In the genomic region with DNA sequence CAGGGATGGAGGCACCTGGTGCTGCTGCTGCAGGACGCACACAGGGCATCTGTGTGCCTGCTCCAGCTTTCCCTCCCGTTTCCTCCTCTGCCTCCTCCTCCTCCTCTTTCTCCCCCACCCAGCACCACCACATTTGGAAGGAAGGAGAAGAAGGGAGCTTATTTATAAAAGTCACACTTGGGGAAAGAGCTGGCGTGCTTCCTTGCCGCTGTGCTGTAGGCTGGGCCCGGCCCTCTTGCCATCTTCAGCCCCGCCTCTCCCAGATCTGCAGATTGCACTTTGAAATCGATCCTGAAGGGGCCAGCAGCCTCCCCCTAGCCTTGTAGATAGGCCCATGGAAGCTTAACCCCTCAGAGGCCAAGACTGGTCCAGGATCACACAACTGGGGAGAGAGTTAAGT, we compare ENCODE assay signal across 9 mouse cellular contexts. TPM values are rescaled to one million over a fixed set of nuclear protein-coding genes. Genes with fewer than 3 reads are reported as not detected.
DNase-seq lines count a peak whose midpoint lies in the region; ATAC-seq lines count a peak whose summit lies in the region.
"Had no signal": no experiment of that assay in that cellular context is flagged by ENCODE, and none has a peak within 500 bp of the region (broad histone marks: within the 10 kb centered on the region; RNA-seq: fewer than 3 reads in every experiment).

No protein-coding gene starts in this region.

- WGBS in embryonic facial prominence, embryonic 11.5 days, result 13% methylated on average over 7 of the region's 7 CpGs
- 23% methylated on average over 7 of the region's 7 CpGs for WGBS in hindbrain, embryonic 16.5 days
- WGBS in neural tube, embryonic 14.5 days, result 21% methylated on average over 7 of the region's 7 CpGs

- H3K9me3 ChIP-seq in embryonic facial prominence, embryonic 11.5 days (replicated peaks; ENCODE audit: control insufficient read depth, low read length), result no peaks in the 10 kb centered on the region
- no peaks in the 10 kb centered on the region for H3K9me3 ChIP-seq in hindbrain, embryonic 16.5 days (ENCODE audit: control insufficient read depth, low read length)
- H3K9me3 ChIP-seq in neural tube, embryonic 14.5 days (ENCODE audit: control insufficient read depth, low read length), result no peaks in the 10 kb centered on the region

- no peaks in the 10 kb centered on the region for H3K36me3 ChIP-seq in embryonic facial prominence, embryonic 11.5 days (replicated peaks; ENCODE audit: control insufficient read depth, insufficient read depth, low read depth, low read length)
- H3K36me3 ChIP-seq in hindbrain, embryonic 16.5 days (ENCODE audit: control insufficient read depth, insufficient read depth, low read length), result no peaks in the 10 kb centered on the region
- no peaks in the 10 kb centered on the region for H3K36me3 ChIP-seq in neural tube, embryonic 14.5 days (ENCODE audit: control insufficient read depth, insufficient read depth, low read length)

- peak; percentile 43 to 58 for DNase-seq in kidney, postnatal 4 days
- DNase-seq in kidney, adult 9 months, result no peak
- DNase-seq in embryonic facial prominence, embryonic 11.5 days (ENCODE audit: low spot score), result peak; percentile 45
- no peak for DNase-seq in cerebellum, adult 8-10 months
- DNase-seq in ovary, postnatal 10 days (ENCODE audit: low spot score), result no peak

- ATAC-seq in embryonic facial prominence, embryonic 11.5 days (replicated peaks; ENCODE audit: insufficient number of reproducible peaks, low FRiP score, low TSS enrichment, low read depth), result no peak
- no peak for ATAC-seq in hindbrain, embryonic 16.5 days
- no peak for ATAC-seq in neural tube, embryonic 14.5 days (ENCODE audit: low read depth)
- ATAC-seq: activated CD4-positive, CD25-positive, alpha-beta regulatory T cell, adult 4 months had no signal

- no peak overlapping the region for H3K4me3 ChIP-seq in embryonic facial prominence, embryonic 11.5 days (ENCODE audit: low read depth, low read length)
- H3K4me3 ChIP-seq in hindbrain, embryonic 16.5 days (ENCODE audit: low read length), result no peak overlapping the region
- no peak overlapping the region for H3K4me3 ChIP-seq in neural tube, embryonic 14.5 days (ENCODE audit: low read depth, low read length)
- H3K4me3 ChIP-seq: erythroblast, embryonic 14.5 days had no signal

- H3K27me3 ChIP-seq in embryonic facial prominence, embryonic 11.5 days (ENCODE audit: control insufficient read depth, insufficient read depth, low read length), result no peaks in the 10 kb centered on the region
- no peaks in the 10 kb centered on the region for H3K27me3 ChIP-seq in hindbrain, embryonic 16.5 days (replicated peaks; ENCODE audit: control insufficient read depth, insufficient read depth, low read length)
- no peaks in the 10 kb centered on the region for H3K27me3 ChIP-seq in neural tube, embryonic 14.5 days (ENCODE audit: control insufficient read depth, insufficient read depth, low read length)

- H3K27ac ChIP-seq in embryonic facial prominence, embryonic 11.5 days (replicated peaks; ENCODE audit: low read depth, low read length), result no peak overlapping the region
- H3K27ac ChIP-seq in hindbrain, embryonic 16.5 days (ENCODE audit: low read depth, low read length), result no peak overlapping the region
- H3K27ac ChIP-seq in neural tube, embryonic 14.5 days (ENCODE audit: low read depth, low read length), result no peak overlapping the region

- peaks cover 3% of the 10 kb centered on the region for H3K4me1 ChIP-seq in embryonic facial prominence, embryonic 11.5 days (ENCODE audit: control insufficient read depth, insufficient read depth, low read length)
- H3K4me1 ChIP-seq in hindbrain, embryonic 16.5 days (ENCODE audit: control insufficient read depth, insufficient read depth, low read depth, low read length), result peaks cover 29% of the 10 kb centered on the region
- H3K4me1 ChIP-seq in neural tube, embryonic 14.5 days (ENCODE audit: control insufficient read depth, insufficient read depth, low read length), result peaks cover 4% of the 10 kb centered on the region; the same call in 1 of the 2 replicates

- H3K9ac ChIP-seq in embryonic facial prominence, embryonic 11.5 days (replicated peaks; ENCODE audit: low read length), result peak overlapping the region; percentile 13; the same call in 1 of the 2 replicates
- H3K9ac ChIP-seq in hindbrain, embryonic 16.5 days (ENCODE audit: low read depth, low read length), result no peak overlapping the region
- no peak overlapping the region for H3K9ac ChIP-seq in neural tube, embryonic 14.5 days (replicated peaks; ENCODE audit: low read depth, low read length)

- no peak overlapping the region; the same call in 1 of the 2 replicates for H3K4me2 ChIP-seq in embryonic facial prominence, embryonic 11.5 days (ENCODE audit: low read depth, low read length)
- peak overlapping the region; percentile 37 for H3K4me2 ChIP-seq in hindbrain, embryonic 16.5 days (ENCODE audit: low read length)
- peak overlapping the region; percentile 0; the same call in 1 of the 2 replicates for H3K4me2 ChIP-seq in neural tube, embryonic 14.5 days (ENCODE audit: low read depth, low read length)

RNA-seq across cellular contexts. Expression of a gene that starts 2.6 kb away (rescaled TPM):
- 12.1 and 14.2 TPM in 2 replicates for polyA plus RNA-seq in embryonic facial prominence, embryonic 11.5 days (2014; fragmentation: Nextera tagmentation; extraction: Ambion mirVana)
- polyA plus RNA-seq in hindbrain, embryonic 16.5 days (2015; fragmentation: Nextera tagmentation; extraction: Ambion mirVana), result 147 and 162 TPM in 2 replicates
- 120 and 132 TPM in 2 replicates for polyA plus RNA-seq in neural tube, embryonic 14.5 days (2014; fragmentation: Nextera tagmentation; extraction: Ambion mirVana)

RNA-seq across cellular contexts. Expression of a gene that starts 16.9 kb away (rescaled TPM):
- 41.7 and 42.7 TPM in 2 replicates for polyA plus RNA-seq in embryonic facial prominence, embryonic 11.5 days (2014; fragmentation: Nextera tagmentation; extraction: Ambion mirVana)
- 73.3 and 82.1 TPM in 2 replicates for polyA plus RNA-seq in hindbrain, embryonic 16.5 days (2015; fragmentation: Nextera tagmentation; extraction: Ambion mirVana)
- 74.8 and 79.6 TPM in 2 replicates for polyA plus RNA-seq in neural tube, embryonic 14.5 days (2014; fragmentation: Nextera tagmentation; extraction: Ambion mirVana)

RNA-seq across cellular contexts. Expression of a gene that starts 38.1 kb away (rescaled TPM):
- 29.3 and 30.8 TPM in 2 replicates for polyA plus RNA-seq in embryonic facial prominence, embryonic 11.5 days (2014; fragmentation: Nextera tagmentation; extraction: Ambion mirVana)
- polyA plus RNA-seq in hindbrain, embryonic 16.5 days (2015; fragmentation: Nextera tagmentation; extraction: Ambion mirVana), result 44.0 and 45.3 TPM in 2 replicates
- 42.2 and 47.0 TPM in 2 replicates for polyA plus RNA-seq in neural tube, embryonic 14.5 days (2014; fragmentation: Nextera tagmentation; extraction: Ambion mirVana)

RNA-seq across cellular contexts. Expression of a gene that starts 38.9 kb away (rescaled TPM):
- polyA plus RNA-seq in embryonic facial prominence, embryonic 11.5 days (2014; fragmentation: Nextera tagmentation; extraction: Ambion mirVana), result 136 and 146 TPM in 2 replicates
- 77.0 and 81.1 TPM in 2 replicates for polyA plus RNA-seq in hindbrain, embryonic 16.5 days (2015; fragmentation: Nextera tagmentation; extraction: Ambion mirVana)
- polyA plus RNA-seq in neural tube, embryonic 14.5 days (2014; fragmentation: Nextera tagmentation; extraction: Ambion mirVana), result 60.3 and 72.5 TPM in 2 replicates

RNA-seq across cellular contexts. Expression of a gene that starts 39.9 kb away (rescaled TPM):
- polyA plus RNA-seq in embryonic facial prominence, embryonic 11.5 days (2014; fragmentation: Nextera tagmentation; extraction: Ambion mirVana), result 7.6 and 11.3 TPM in 2 replicates
- polyA plus RNA-seq in hindbrain, embryonic 16.5 days (2015; fragmentation: Nextera tagmentation; extraction: Ambion mirVana), result 4.2 and 4.6 TPM in 2 replicates
- polyA plus RNA-seq in neural tube, embryonic 14.5 days (2014; fragmentation: Nextera tagmentation; extraction: Ambion mirVana), result 0.48 and 0.57 TPM in 2 replicates
- polyA plus RNA-seq: activated CD4-positive, CD25-positive, alpha-beta regulatory T cell, adult 4 months had no signal

Comparison
In these comparisons a context has a peak if more than half of its experiments do, and no peak if none do; other contexts are left out.
1. DNase-seq: peak in kidney, postnatal 4 days (2 of 2) and embryonic facial prominence, embryonic 11.5 days (single experiment); none in kidney, adult 9 months (single experiment), cerebellum, adult 8-10 months (single experiment) and ovary, postnatal 10 days (single experiment).